Mouse (Mus musculus) spleen, adult 2 months (tissue): ENCODE results near the gene Sh3bgrl3.

Experiments
- CTCF ChIP-seq: fragments of 200-500 bp; IDR thresholded peaks from 2 replicates; pipeline ENCODE4 v1.5.1; 2011; ENCODE audit warnings: mild to moderate bottlenecking, inconsistent platforms; ENCODE audit not compliant: insufficient read depth, insufficient read length, insufficient replicate concordance; ENCODE audit errors: extremely low read depth
- POLR2A ChIP-seq: fragments of 200-500 bp; IDR thresholded peaks from 2 replicates; pipeline ENCODE4 v1.6.1; 2011; ENCODE audit warnings: low read depth, low read length, inconsistent platforms

GRCm38 (mm10) chr4:134166906-134167305, 38.3 kb upstream of the Sh3bgrl3 start:
- TF ChIP-seq CTCF (no peak), POLR2A (no peak)
